Comparison of ENCODE assay signal across 9 mouse cellular contexts in genomic region chr10:76257719-76258390, GRCm38 (mm10). TPM values are rescaled to one million over a fixed set of nuclear protein-coding genes. Genes with fewer than 3 reads are reported as not detected.
DNase-seq lines count a peak whose midpoint lies in the region; ATAC-seq lines count a peak whose summit lies in the region.
"Had no signal": no experiment of that assay in that cellular context is flagged by ENCODE, and none has a peak within 500 bp of the region (broad histone marks: within the 10 kb centered on the region; RNA-seq: fewer than 3 reads in every experiment).

No protein-coding gene starts in this region.

- no peak overlapping the region for H3K4me3 ChIP-seq in kidney, embryonic 15.5 days (replicated peaks)
- H3K4me3 ChIP-seq in heart, embryonic 15.5 days = no peak overlapping the region
- H3K4me3 ChIP-seq: stomach, embryonic 15.5 days had no signal

- no peaks in the 10 kb centered on the region for H3K36me3 ChIP-seq in kidney, embryonic 15.5 days
- peaks cover 3% of the 10 kb centered on the region; the same call in 1 of the 2 replicates for H3K36me3 ChIP-seq in heart, embryonic 15.5 days
- H3K36me3 ChIP-seq: stomach, embryonic 15.5 days had no signal

- H3K27ac ChIP-seq in kidney, embryonic 15.5 days = no peak overlapping the region
- H3K27ac ChIP-seq in heart, embryonic 15.5 days = peak overlapping the region; percentile 90
- H3K27ac ChIP-seq: stomach, embryonic 15.5 days had no signal

- H3K27me3 ChIP-seq in kidney, embryonic 15.5 days = no peaks in the 10 kb centered on the region
- no peaks in the 10 kb centered on the region for H3K27me3 ChIP-seq in heart, embryonic 15.5 days
- H3K27me3 ChIP-seq: stomach, embryonic 15.5 days had no signal

- DNase-seq in kidney, adult 18-20 months = peak; percentile 58
- peak; percentile 67 for DNase-seq in adrenal gland, postnatal 25 days
- DNase-seq in lung, postnatal 25 days (ENCODE audit: low spot score) = peak; percentile 89
- no peak for DNase-seq in thymus, postnatal 36 days
- no peak for DNase-seq in cerebellum, postnatal 4 days (ENCODE audit: low spot score in 2 of 2)
- DNase-seq in right cerebral cortex, postnatal 36 days (ENCODE audit: low spot score in 2 of 2) = no peak

- no peak overlapping the region for H3K9ac ChIP-seq in kidney, embryonic 15.5 days
- no peak overlapping the region for H3K9ac ChIP-seq in heart, embryonic 15.5 days
- H3K9ac ChIP-seq: stomach, embryonic 15.5 days had no signal

- no peak for ATAC-seq in kidney, embryonic 15.5 days (replicated peaks; ENCODE audit: low FRiP score)
- ATAC-seq in heart, embryonic 15.5 days (replicated peaks; ENCODE audit: insufficient number of reproducible peaks, insufficient read depth, low FRiP score, low read depth) = peak; percentile 76

- 70% methylated on average over 12 of the region's 12 CpGs for WGBS in kidney, embryonic 15.5 days
- 49% methylated on average over 12 of the region's 12 CpGs for WGBS in heart, embryonic 15.5 days

- H3K9me3 ChIP-seq in kidney, embryonic 15.5 days (replicated peaks) = no peaks in the 10 kb centered on the region
- no peaks in the 10 kb centered on the region for H3K9me3 ChIP-seq in heart, embryonic 15.5 days (replicated peaks)
- H3K9me3 ChIP-seq: stomach, embryonic 15.5 days had no signal

- H3K4me2 ChIP-seq in kidney, embryonic 15.5 days = no peak overlapping the region
- H3K4me2 ChIP-seq in heart, embryonic 15.5 days = peak overlapping the region; percentile 22; the same call in 1 of the 2 replicates
- H3K4me2 ChIP-seq: stomach, embryonic 15.5 days had no signal

- no peaks in the 10 kb centered on the region for H3K4me1 ChIP-seq in kidney, embryonic 15.5 days
- H3K4me1 ChIP-seq in heart, embryonic 15.5 days (replicated peaks) = peaks cover 27% of the 10 kb centered on the region

RNA-seq across cellular contexts. Expression of gene S100b, which starts 4.2 kb away (rescaled TPM):
- polyA plus RNA-seq in kidney, embryonic 15.5 days (2015; fragmentation: Nextera tagmentation; extraction: Ambion mirVana) = 0.50 and 0.84 TPM in 2 replicates
- 11.3 and 11.8 TPM in 2 replicates for total RNA-seq in adrenal gland, postnatal 25 days (2021)
- polyA plus RNA-seq in heart, embryonic 15.5 days (2015; fragmentation: Nextera tagmentation; extraction: Ambion mirVana) = 0.83 and 0.87 TPM in 2 replicates

RNA-seq across cellular contexts. Expression of gene Prmt2, which starts 20.2 kb away (rescaled TPM):
- polyA plus RNA-seq in kidney, embryonic 15.5 days (2015; fragmentation: Nextera tagmentation; extraction: Ambion mirVana) = 54.5 and 58.9 TPM in 2 replicates
- total RNA-seq in adrenal gland, postnatal 25 days (2021) = 21.2 and 21.9 TPM in 2 replicates
- 49.4 and 58.6 TPM in 2 replicates for polyA plus RNA-seq in heart, embryonic 15.5 days (2015; fragmentation: Nextera tagmentation; extraction: Ambion mirVana)

Comparison
In these comparisons a context has a peak if more than half of its experiments do, and no peak if none do; other contexts are left out.
1. DNase-seq: peak in kidney, adult 18-20 months (single experiment), adrenal gland, postnatal 25 days (single experiment) and lung, postnatal 25 days (single experiment); none in thymus, postnatal 36 days (0 of 2), cerebellum, postnatal 4 days (0 of 2) and right cerebral cortex, postnatal 36 days (0 of 2).